Mouse (Mus musculus) forebrain, embryonic 10.5 days (tissue): ENCODE results near the gene Pradc1. TPM values are rescaled to one million over a fixed set of nuclear protein-coding genes. Genes with fewer than 3 reads are reported as not detected.

Experiments used
- DNase-seq: peaks from one replicate; pipeline ENCODE4 v3.0.0-alpha.2; 2017; ENCODE audit warnings: low spot score; ENCODE audit errors: extremely low spot score
- H3K27ac ChIP-seq: fragments of 300-500 bp; sonication (generic); 2 replicates; pipeline ENCODE4 v1.5.1; 2016; ENCODE audit warnings: mild to moderate bottlenecking
- H3K27me3 ChIP-seq: fragments of 300-500 bp; sonication (generic); 2 replicates; pipeline ENCODE4 v1.6.1; 2016; ENCODE audit warnings: mild to moderate bottlenecking; ENCODE audit not compliant: poor library complexity, severe bottlenecking
- H3K36me3 ChIP-seq: fragments of 300-500 bp; sonication (generic); replicated peaks from 2 replicates; pipeline ENCODE4 v1.6.1; 2016; ENCODE audit warnings: mild to moderate bottlenecking, moderate library complexity
- H3K4me1 ChIP-seq: fragments of 300-500 bp; sonication (generic); 2 replicates; pipeline ENCODE4 v1.6.1; 2016
- H3K4me3 ChIP-seq: fragments of 300-500 bp; sonication (generic); 2 replicates; pipeline ENCODE4 v1.5.1; 2016; ENCODE audit warnings: mild to moderate bottlenecking, moderate library complexity
- H3K9me3 ChIP-seq: fragments of 300-500 bp; sonication (generic); 2 replicates; pipeline ENCODE4 v1.6.1; 2016; ENCODE audit warnings: mild to moderate bottlenecking, moderate library complexity
- WGBS: fragments of 180-500 bp; shearing (Covaris S2); methylation state at CpG from one replicate; pipeline ENCODE4 v1.1.7; 2016; 5-methylcytosine and 5-hydroxymethylcytosine counted together
- polyA plus RNA-seq: library from polyadenylated mRNA; unstranded; fragments of >200 nt; fragmentation: Nextera tagmentation; extraction: Ambion mirVana; gene quantifications from 2 replicates; pipeline ENCODE4 v1.2.1, GENCODE M21; 2016

Pradc1 gene
- polyA plus RNA-seq, 1 experiment from 2014 or later = 37.2 TPM

- Histone ChIP-seq H3K27me3 (peaks cover 56% of the 10 kb centered on the region), H3K36me3 (no peaks in the 10 kb centered on the region), H3K27ac (no peak overlapping the region), H3K9me3 (no peaks in the 10 kb centered on the region), H3K4me1 (peaks cover 19% of the 10 kb centered on the region), H3K4me3 (no peak overlapping the region)
- DNase-seq = peak; percentile 81
- WGBS = 9% methylated on average over 13 of the region's 13 CpGs
Observed at GRCm38 (mm10) chr6:85410771-85411273, 40.9 kb downstream of the Pradc1 start.

- peak; percentile 63 for DNase-seq
- WGBS = 1% methylated on average over 31 of the region's 31 CpGs
- Histone ChIP-seq H3K4me1 (peaks cover 19% of the 10 kb centered on the region), H3K9me3 (no peaks in the 10 kb centered on the region), H3K27me3 (peaks cover 71% of the 10 kb centered on the region), H3K36me3 (no peaks in the 10 kb centered on the region), H3K27ac (peak overlapping the region; percentile 40), H3K4me3 (peak overlapping the region; percentile 46)
Observed at GRCm38 (mm10) chr6:85409003-85409402, 42.8 kb downstream of the Pradc1 start.

- peaks cover 42% of the 10 kb centered on the region for H3K27me3 ChIP-seq
- H3K4me1 ChIP-seq = peaks cover 9% of the 10 kb centered on the region
- DNase-seq = no peak
- H3K4me3 ChIP-seq = no peak overlapping the region
- H3K9me3 ChIP-seq = no peaks in the 10 kb centered on the region
- H3K36me3 ChIP-seq = no peaks in the 10 kb centered on the region
- no peak overlapping the region for H3K27ac ChIP-seq
- WGBS = 87% methylated on average over 10 of the region's 10 CpGs
Observed at GRCm38 (mm10) chr6:85403039-85403438, 48.7 kb downstream of the Pradc1 start.

- Histone ChIP-seq H3K4me3 (no peak overlapping the region), H3K27ac (no peak overlapping the region), H3K9me3 (no peaks in the 10 kb centered on the region), H3K4me1 (peaks cover 9% of the 10 kb centered on the region), H3K27me3 (peaks cover 38% of the 10 kb centered on the region), H3K36me3 (no peaks in the 10 kb centered on the region)
- 68% methylated on average over 2 of the region's 2 CpGs for WGBS
- no peak for DNase-seq
Observed at GRCm38 (mm10) chr6:85402613-85403012, 49.2 kb downstream of the Pradc1 start.

GRCm38 (mm10) chr6:85399715-85400114, 52.1 kb downstream of the Pradc1 start:
- peaks cover 9% of the 10 kb centered on the region for H3K4me1 ChIP-seq
- H3K4me3 ChIP-seq = no peak overlapping the region
- H3K36me3 ChIP-seq = no peaks in the 10 kb centered on the region
- no peak overlapping the region for H3K27ac ChIP-seq
- no peak for DNase-seq
- peaks cover 12% of the 10 kb centered on the region for H3K27me3 ChIP-seq
- no peaks in the 10 kb centered on the region for H3K9me3 ChIP-seq
- WGBS = 38% methylated on average over 5 of the region's 5 CpGs

- WGBS = 25% methylated on average over 1 of the region's 1 CpGs
- DNase-seq = no peak
Observed at GRCm38 (mm10) chr6:85397165-85397564, 54.6 kb downstream of the Pradc1 start.

More at GRCm38 (mm10) chr6:85397165-85397564, 54.6 kb downstream of the Pradc1 start:
- H3K4me3 ChIP-seq = no peak overlapping the region
- no peaks in the 10 kb centered on the region for H3K27me3 ChIP-seq
- peaks cover 6% of the 10 kb centered on the region for H3K4me1 ChIP-seq
- no peaks in the 10 kb centered on the region for H3K9me3 ChIP-seq
- no peak overlapping the region for H3K27ac ChIP-seq
- no peaks in the 10 kb centered on the region for H3K36me3 ChIP-seq

Other genes starting within 250 kb of the Pradc1 start
- gene Sfxn5, start 118.5 kb downstream of the Pradc1 start, polyA plus RNA-seq = 11.7 and 14.3 TPM in 2 replicates
- gene Rab11fip5, start 77.3 kb downstream of the Pradc1 start, polyA plus RNA-seq = 2.5 and 3.1 TPM in 2 replicates
- gene Noto, start 28.1 kb downstream of the Pradc1 start, polyA plus RNA-seq = not detected in 2 replicates
- 84.4 and 85.8 TPM in 2 replicates for gene Smyd5, start 20.0 kb downstream of the Pradc1 start, polyA plus RNA-seq
- 766 and 774 TPM in 2 replicates for gene Cct7, start 456 bp downstream of the Pradc1 start, polyA plus RNA-seq
- 0.48 and 0.64 TPM in 2 replicates for gene Fbxo41, start 51.0 kb upstream of the Pradc1 start, polyA plus RNA-seq
- gene Egr4, start 61.6 kb upstream of the Pradc1 start, polyA plus RNA-seq = not detected in 2 replicates
- 12.1 and 13.5 TPM in 2 replicates for gene Alms1, start 135.6 kb upstream of the Pradc1 start, polyA plus RNA-seq